Mouse (Mus musculus): ENCODE results near the gene Nsg2. TPM values are rescaled to one million over a fixed set of nuclear protein-coding genes. Genes with fewer than 3 reads are reported as not detected.
"Not testable (repeated sequence)": the region's sequence is repeated elsewhere in the genome, so short reads cannot be mapped to it uniquely, and the experiment has no call there.

The Nsg2 gene
- polyA plus RNA-seq, 1 experiment from 2014 or later = 2.7 TPM

GRCm38 (mm10) chr11:31980089-31980488 lies 20.2 kb upstream of the Nsg2 start:
- H3K4me2 ChIP-seq (replicated peaks; ENCODE audit: low read depth, low read length); H3K9ac ChIP-seq (replicated peaks; ENCODE audit: low read depth, low read length); H3K27me3 ChIP-seq (ENCODE audit: control insufficient read depth, insufficient read depth, low read length); H3K27ac ChIP-seq (ENCODE audit: low read length); H3K4me3 ChIP-seq (ENCODE audit: low read depth, low read length); H3K9me3 ChIP-seq (ENCODE audit: control insufficient read depth, low read depth, low read length); ATAC-seq (ENCODE audit: insufficient number of reproducible peaks, insufficient read depth, low FRiP score, low read depth); H3K4me1 ChIP-seq (ENCODE audit: control insufficient read depth, insufficient read depth, low read length); H3K36me3 ChIP-seq (ENCODE audit: control insufficient read depth, insufficient read depth, low read length): not testable (repeated sequence)
- 93% methylated on average over 5 of the region's 5 CpGs for WGBS

DNA sequence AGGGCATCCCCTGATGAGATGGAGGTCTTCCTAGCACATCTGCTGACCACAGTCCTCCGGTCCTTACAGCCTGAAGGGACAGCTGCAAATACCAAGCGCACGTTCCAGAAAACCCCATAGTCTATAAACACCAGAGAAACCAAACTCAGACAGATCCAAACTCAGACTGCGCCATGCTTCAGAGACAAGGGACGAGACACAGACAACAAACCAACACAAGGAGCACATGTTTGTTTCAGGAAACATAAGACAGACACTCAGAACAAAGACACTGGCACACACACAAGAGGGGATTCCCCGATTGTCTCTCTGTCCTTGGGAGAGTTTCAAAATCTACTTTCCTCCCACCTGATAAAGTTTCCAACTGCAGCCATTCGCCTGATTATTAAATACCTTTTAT lies 18.4 kb upstream of the Nsg2 start:
- 85% methylated on average over 7 of the region's 7 CpGs for WGBS
- H3K9me3 ChIP-seq (ENCODE audit: control insufficient read depth, low read depth, low read length) = no peaks in the 10 kb centered on the region
- no peaks in the 10 kb centered on the region for H3K36me3 ChIP-seq (ENCODE audit: control insufficient read depth, insufficient read depth, low read length)
- H3K27ac ChIP-seq (ENCODE audit: low read length) = no peak overlapping the region
- H3K4me2 ChIP-seq (replicated peaks; ENCODE audit: low read depth, low read length) = no peak overlapping the region
- no peak overlapping the region for H3K9ac ChIP-seq (replicated peaks; ENCODE audit: low read depth, low read length)
- no peaks in the 10 kb centered on the region for H3K27me3 ChIP-seq (ENCODE audit: control insufficient read depth, insufficient read depth, low read length)
- H3K4me3 ChIP-seq (ENCODE audit: low read depth, low read length) = no peak overlapping the region
- no peak for ATAC-seq (ENCODE audit: insufficient number of reproducible peaks, insufficient read depth, low FRiP score, low read depth)
- no peaks in the 10 kb centered on the region for H3K4me1 ChIP-seq (ENCODE audit: control insufficient read depth, insufficient read depth, low read length)

DNA sequence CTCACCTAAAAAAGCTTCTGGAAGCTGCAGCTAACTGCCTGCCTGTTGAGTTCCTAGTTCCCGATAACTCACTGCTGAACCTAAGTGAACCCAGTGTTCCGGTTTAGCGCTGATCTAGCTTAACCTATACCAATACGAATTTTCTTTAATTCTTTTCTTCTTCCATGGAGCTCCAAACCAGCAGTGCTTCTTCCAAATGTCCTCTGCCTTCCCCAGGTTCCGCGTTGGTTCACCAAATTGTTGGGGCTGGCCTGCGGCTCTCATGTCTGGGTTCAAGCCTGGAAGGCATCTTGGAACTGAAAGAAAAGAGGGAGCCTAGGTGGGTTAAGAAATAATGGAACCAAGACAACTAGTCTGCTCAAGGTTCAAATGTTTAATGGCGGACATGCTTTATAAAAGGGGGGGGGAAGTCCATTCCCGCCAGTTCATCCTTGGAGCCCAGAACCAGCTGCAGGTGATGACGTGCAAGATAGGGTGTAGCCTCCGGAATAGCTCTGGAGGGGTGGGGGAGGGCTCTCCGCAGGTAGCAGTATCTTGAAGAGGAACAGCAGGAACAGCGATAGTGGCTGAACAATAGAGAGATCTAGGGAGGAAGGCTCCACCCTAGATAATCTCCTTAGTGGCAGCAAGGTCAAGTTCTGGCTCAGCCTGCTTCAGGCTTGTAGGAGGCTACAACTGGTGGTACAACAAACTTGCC lies 17.9 kb upstream of the Nsg2 start:
- H3K27me3 ChIP-seq (ENCODE audit: control insufficient read depth, insufficient read depth, low read length); ATAC-seq (ENCODE audit: insufficient number of reproducible peaks, insufficient read depth, low FRiP score, low read depth); H3K36me3 ChIP-seq (ENCODE audit: control insufficient read depth, insufficient read depth, low read length); H3K4me3 ChIP-seq (ENCODE audit: low read depth, low read length); H3K4me2 ChIP-seq (replicated peaks; ENCODE audit: low read depth, low read length); H3K9ac ChIP-seq (replicated peaks; ENCODE audit: low read depth, low read length); H3K9me3 ChIP-seq (ENCODE audit: control insufficient read depth, low read depth, low read length); H3K27ac ChIP-seq (ENCODE audit: low read length); H3K4me1 ChIP-seq (ENCODE audit: control insufficient read depth, insufficient read depth, low read length): not testable (repeated sequence)
- WGBS = 85% methylated on average over 13 of the region's 13 CpGs

DNA sequence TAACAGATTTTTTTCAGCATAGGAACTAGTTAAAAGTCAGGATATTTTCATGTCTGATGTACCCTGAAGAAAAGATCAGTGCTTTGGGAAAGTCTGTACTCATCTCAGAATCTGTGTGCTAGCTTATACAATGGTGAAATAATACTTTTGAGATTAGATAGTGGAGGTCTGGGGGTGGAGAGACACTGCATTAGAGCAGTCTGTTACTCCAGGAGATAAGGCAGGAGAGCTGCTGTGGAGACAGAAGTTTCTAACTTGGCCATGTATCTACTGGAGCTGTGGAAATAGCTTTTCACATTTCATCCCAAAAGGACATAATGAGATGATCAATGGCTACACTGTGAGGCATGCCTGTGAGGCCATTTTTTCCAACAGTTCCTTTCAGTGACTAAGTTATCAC lies 17.0 kb upstream of the Nsg2 start:
- H3K27ac ChIP-seq (ENCODE audit: low read length) = no peak overlapping the region
- ATAC-seq (ENCODE audit: insufficient number of reproducible peaks, insufficient read depth, low FRiP score, low read depth) = no peak
- no peaks in the 10 kb centered on the region for H3K27me3 ChIP-seq (ENCODE audit: control insufficient read depth, insufficient read depth, low read length)
- no peak overlapping the region for H3K4me2 ChIP-seq (replicated peaks; ENCODE audit: low read depth, low read length)
- H3K36me3 ChIP-seq (ENCODE audit: control insufficient read depth, insufficient read depth, low read length) = no peaks in the 10 kb centered on the region
- no peaks in the 10 kb centered on the region for H3K4me1 ChIP-seq (ENCODE audit: control insufficient read depth, insufficient read depth, low read length)
- no peak overlapping the region for H3K9ac ChIP-seq (replicated peaks; ENCODE audit: low read depth, low read length)
- H3K9me3 ChIP-seq (ENCODE audit: control insufficient read depth, low read depth, low read length) = no peaks in the 10 kb centered on the region
- no peak overlapping the region for H3K4me3 ChIP-seq (ENCODE audit: low read depth, low read length)

- no peak for ATAC-seq (ENCODE audit: insufficient number of reproducible peaks, insufficient read depth, low FRiP score, low read depth)
- H3K36me3 ChIP-seq (ENCODE audit: control insufficient read depth, insufficient read depth, low read length) = no peaks in the 10 kb centered on the region
- no peaks in the 10 kb centered on the region for H3K9me3 ChIP-seq (ENCODE audit: control insufficient read depth, low read depth, low read length)
- H3K4me1 ChIP-seq (ENCODE audit: control insufficient read depth, insufficient read depth, low read length) = no peaks in the 10 kb centered on the region
- no peak overlapping the region for H3K9ac ChIP-seq (replicated peaks; ENCODE audit: low read depth, low read length)
- no peak overlapping the region for H3K27ac ChIP-seq (ENCODE audit: low read length)
- 68% methylated on average over 2 of the region's 2 CpGs for WGBS
- H3K4me3 ChIP-seq (ENCODE audit: low read depth, low read length) = no peak overlapping the region
- no peaks in the 10 kb centered on the region for H3K27me3 ChIP-seq (ENCODE audit: control insufficient read depth, insufficient read depth, low read length)
- no peak overlapping the region for H3K4me2 ChIP-seq (replicated peaks; ENCODE audit: low read depth, low read length)
Measured at GRCm38 (mm10) chr11:31984786-31985185, 15.5 kb upstream of the Nsg2 start.

DNA sequence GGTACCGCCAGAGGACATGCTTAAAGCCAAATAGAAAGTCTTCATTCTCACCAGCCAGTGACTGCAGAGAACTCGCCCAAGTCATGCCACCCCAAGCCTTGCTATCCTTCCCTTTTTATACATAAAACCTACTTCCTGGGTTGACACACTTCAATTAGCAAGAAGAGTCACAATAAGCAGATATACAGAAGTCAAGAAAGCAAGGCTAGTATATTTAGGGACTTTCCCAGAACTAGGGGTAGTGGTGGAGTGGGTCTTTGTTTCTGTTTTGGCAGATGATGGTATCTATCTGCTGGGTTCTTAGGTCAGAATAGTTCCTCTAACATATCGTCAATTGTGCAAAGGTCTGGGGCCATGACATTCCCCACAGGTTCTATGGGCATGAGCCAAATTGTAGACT lies 7.7 kb upstream of the Nsg2 start:
- no peaks in the 10 kb centered on the region for H3K9me3 ChIP-seq (ENCODE audit: control insufficient read depth, low read depth, low read length)
- no peak overlapping the region for H3K4me3 ChIP-seq (ENCODE audit: low read depth, low read length)
- no peak overlapping the region for H3K27ac ChIP-seq (ENCODE audit: low read length)
- H3K27me3 ChIP-seq (ENCODE audit: control insufficient read depth, insufficient read depth, low read length) = no peaks in the 10 kb centered on the region
- no peak overlapping the region for H3K4me2 ChIP-seq (replicated peaks; ENCODE audit: low read depth, low read length)
- ATAC-seq (ENCODE audit: insufficient number of reproducible peaks, insufficient read depth, low FRiP score, low read depth) = no peak
- H3K9ac ChIP-seq (replicated peaks; ENCODE audit: low read depth, low read length) = no peak overlapping the region
- no peaks in the 10 kb centered on the region for H3K36me3 ChIP-seq (ENCODE audit: control insufficient read depth, insufficient read depth, low read length)
- 87% methylated on average over 3 of the region's 3 CpGs for WGBS
- H3K4me1 ChIP-seq (ENCODE audit: control insufficient read depth, insufficient read depth, low read length) = no peaks in the 10 kb centered on the region

DNA sequence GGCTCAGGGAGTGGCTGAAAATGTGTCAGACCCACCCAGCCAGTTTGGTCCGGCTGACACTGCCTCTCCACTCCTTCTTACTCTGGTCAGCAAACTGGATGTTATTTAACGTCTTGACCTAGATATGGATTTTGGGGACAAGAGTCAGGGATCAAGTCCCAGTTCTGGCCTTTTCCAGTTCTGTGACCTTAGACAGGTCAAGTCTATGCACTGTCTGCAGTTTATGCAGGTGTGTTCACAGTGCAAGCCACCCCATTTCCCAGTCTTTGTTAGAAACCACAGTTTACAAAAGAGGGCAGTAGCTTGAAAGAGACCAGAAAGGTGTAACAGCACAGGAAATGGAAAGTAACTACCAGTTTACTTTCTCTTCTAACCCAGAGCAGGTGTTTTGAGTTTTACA lies 547 bp upstream of the Nsg2 start:
- H3K36me3 ChIP-seq (ENCODE audit: control insufficient read depth, insufficient read depth, low read length) = no peaks in the 10 kb centered on the region
- H3K4me3 ChIP-seq (ENCODE audit: low read depth, low read length) = no peak overlapping the region
- 0 out of 2 replicates have a peak, but pooled peaks have one; percentile 19 for ATAC-seq (ENCODE audit: insufficient number of reproducible peaks, insufficient read depth, low FRiP score, low read depth)
- H3K9me3 ChIP-seq (ENCODE audit: control insufficient read depth, low read depth, low read length) = no peaks in the 10 kb centered on the region
- no peak overlapping the region for H3K27ac ChIP-seq (ENCODE audit: low read length)
- H3K4me2 ChIP-seq (replicated peaks; ENCODE audit: low read depth, low read length) = no peak overlapping the region
- H3K27me3 ChIP-seq (ENCODE audit: control insufficient read depth, insufficient read depth, low read length) = no peaks in the 10 kb centered on the region
- H3K9ac ChIP-seq (replicated peaks; ENCODE audit: low read depth, low read length) = no peak overlapping the region
- WGBS = 30% methylated on average over 2 of the region's 2 CpGs
- H3K4me1 ChIP-seq (ENCODE audit: control insufficient read depth, insufficient read depth, low read length) = 0 out of 2 replicates have a peak, but pooled peaks cover 3% of the 10 kb centered on the region

GRCm38 (mm10) chr11:32001181-32001910 lies 1.1 kb downstream of the Nsg2 start:
- no peak for ATAC-seq (ENCODE audit: insufficient number of reproducible peaks, insufficient read depth, low FRiP score, low read depth)
- Histone ChIP-seq H3K9me3 (ENCODE audit: control insufficient read depth, low read depth, low read length) (no peaks in the 10 kb centered on the region), H3K4me3 (ENCODE audit: low read depth, low read length) (no peak overlapping the region), H3K36me3 (ENCODE audit: control insufficient read depth, insufficient read depth, low read length) (no peaks in the 10 kb centered on the region), H3K9ac (replicated peaks; ENCODE audit: low read depth, low read length) (no peak overlapping the region), H3K27ac (ENCODE audit: low read length) (no peak overlapping the region), H3K4me1 (ENCODE audit: control insufficient read depth, insufficient read depth, low read length) (0 out of 2 replicates have a peak, but pooled peaks cover 3% of the 10 kb centered on the region), H3K4me2 (replicated peaks; ENCODE audit: low read depth, low read length) (no peak overlapping the region; the same call in 1 of the 2 replicates), H3K27me3 (ENCODE audit: control insufficient read depth, insufficient read depth, low read length) (no peaks in the 10 kb centered on the region)
- WGBS = 5% methylated on average over 11 of the region's 11 CpGs

Data from stomach, embryonic 14.5 days (tissue).